Mouse (Mus musculus) erythroid progenitor cell, adult 5-6 weeks (primary cell): Measurements from ENCODE around the gene Htra1. TPM values are rescaled to one million over a fixed set of nuclear protein-coding genes. Genes with fewer than 3 reads are reported as not detected.

Experiments
- ATAC-seq: replicated peaks from 2 replicates; pipeline ENCODE4 v1.8.0; 2016; ENCODE audit warnings: moderate number of reproducible peaks, mild to moderate bottlenecking, moderate TSS enrichment, inconsistent platforms; ENCODE audit not compliant: poor library complexity, low FRiP score, severe bottlenecking
- total RNA-seq, 2 experiments: library from RNA; stranded (forward) in 1 of 2; stranded (reverse) in 1 of 2; fragments of 150-400 nt in 1 of 2; fragments of 186-747, 209-891 nt in 1 of 2; gene quantifications; 2 replicates each; pipeline versions ENCODE4 v1.2.3 to v1.2.4; 2015 to 2017; ENCODE audit warnings: low replicate concordance in 2 of 2

Htra1 gene
- total RNA-seq, 2 experiments from 2014 or later: not detected

DNA sequence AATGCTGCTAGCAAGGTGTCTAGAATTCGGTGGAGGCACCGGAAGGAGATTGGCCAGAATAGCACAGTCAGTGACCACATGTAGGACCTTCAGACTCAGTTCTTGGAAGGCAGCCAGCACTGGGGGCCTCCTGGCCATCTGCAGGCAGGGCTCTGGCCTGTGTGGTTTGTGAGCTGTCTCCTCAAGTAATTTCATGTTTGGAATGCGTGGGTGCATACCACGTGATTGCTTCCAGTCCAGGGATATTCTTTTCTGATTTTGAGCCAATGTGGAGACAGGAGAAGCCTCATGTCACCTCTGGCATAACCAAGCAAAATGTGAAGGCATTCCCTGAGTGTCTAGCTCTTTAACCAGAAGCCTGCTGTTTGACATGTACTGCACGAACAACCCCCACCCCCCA lies 28.8 kb downstream of the Htra1 start:
- no peak for ATAC-seq

- no peak for ATAC-seq
Observed at GRCm38 (mm10) chr7:130965396-130965795, 29.5 kb downstream of the Htra1 start.

DNA sequence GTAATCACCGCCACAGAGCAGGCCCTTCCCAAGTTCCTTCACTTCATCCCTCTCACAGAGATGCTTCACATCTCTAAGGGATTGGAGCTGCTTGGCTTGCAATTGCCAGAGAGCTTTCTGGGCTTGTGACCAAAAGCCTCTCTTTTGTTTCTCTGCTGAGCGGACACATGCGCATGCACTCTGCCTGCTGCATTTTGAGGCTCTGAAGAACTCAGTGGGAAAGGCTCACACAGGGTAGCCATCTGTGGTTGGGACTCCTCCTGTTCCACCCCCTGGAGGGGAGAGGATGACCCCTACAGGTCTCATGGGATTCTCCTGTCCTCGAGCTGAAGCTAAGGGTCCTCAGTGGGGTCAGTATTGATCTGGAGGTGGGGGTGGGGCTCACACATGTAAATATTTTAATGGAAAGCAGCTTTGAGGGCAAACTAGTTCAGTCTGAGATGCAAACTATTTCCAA lies 30.0 kb downstream of the Htra1 start:
- no peak for ATAC-seq

DNA sequence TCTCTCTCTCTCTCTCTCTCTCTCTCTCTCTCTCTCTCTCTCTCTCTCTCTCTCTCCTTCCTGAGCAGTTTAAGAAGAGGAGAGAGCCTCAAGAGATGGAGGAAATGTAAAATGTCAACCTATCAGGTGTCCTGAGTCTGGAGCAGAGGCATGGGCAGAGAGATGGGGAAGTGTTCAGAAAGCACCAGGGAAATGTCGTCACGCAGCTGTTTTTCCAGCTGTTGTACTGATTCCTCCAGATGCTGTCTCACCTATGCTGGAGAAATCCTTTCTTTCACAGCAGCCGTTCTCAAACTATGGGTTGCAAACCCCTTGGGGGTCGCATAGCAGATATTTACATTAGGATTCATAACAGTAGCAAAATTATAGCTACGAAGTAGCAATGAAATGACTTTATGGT lies 30.5 kb downstream of the Htra1 start:
- ATAC-seq: no peak

DNA sequence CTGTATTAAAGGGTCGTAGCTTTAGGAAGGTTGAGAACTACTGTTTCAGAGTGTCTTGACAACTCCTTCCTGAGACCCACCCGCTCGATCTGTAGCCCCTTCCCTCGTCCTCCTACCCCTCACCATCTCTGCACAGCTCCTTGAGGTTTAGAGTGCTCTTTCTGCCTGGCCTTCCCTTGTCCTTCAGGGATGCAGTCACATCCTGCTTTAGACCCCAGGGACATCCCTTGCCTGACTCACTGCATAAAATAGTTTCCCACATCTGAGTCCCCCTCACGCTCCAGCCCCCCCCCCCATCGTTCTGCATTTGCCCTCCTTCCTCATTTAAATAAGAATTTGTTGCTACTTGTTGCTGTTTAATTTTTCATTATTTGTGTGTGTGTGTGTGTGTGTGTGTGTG lies 31.0 kb downstream of the Htra1 start:
- no peak for ATAC-seq

DNA sequence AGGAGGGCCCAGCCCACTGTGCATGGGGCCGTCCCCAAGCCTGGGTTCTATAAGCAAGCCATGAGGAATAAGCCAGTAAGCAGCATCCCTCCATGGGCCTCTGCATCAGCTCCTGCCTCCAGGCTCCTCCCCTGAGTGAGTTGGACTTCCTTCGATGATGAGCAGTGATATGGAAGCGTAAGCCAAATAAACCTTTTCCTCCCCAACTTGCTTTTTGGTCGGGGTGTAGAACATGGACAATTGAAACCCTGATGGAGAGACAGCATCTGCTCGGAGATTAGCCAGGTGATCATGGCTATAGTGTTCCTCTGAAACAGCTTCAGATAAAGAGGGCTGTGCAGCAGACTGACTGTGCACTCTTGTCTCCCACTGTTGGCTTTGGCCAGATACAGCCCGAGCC lies 32.0 kb downstream of the Htra1 start:
- ATAC-seq: no peak

GRCm38 (mm10) chr7:130968537-130968936 lies 32.6 kb downstream of the Htra1 start:
- no peak for ATAC-seq

- no peak for ATAC-seq
Observed at GRCm38 (mm10) chr7:130969076-130969475, 33.2 kb downstream of the Htra1 start.

DNA sequence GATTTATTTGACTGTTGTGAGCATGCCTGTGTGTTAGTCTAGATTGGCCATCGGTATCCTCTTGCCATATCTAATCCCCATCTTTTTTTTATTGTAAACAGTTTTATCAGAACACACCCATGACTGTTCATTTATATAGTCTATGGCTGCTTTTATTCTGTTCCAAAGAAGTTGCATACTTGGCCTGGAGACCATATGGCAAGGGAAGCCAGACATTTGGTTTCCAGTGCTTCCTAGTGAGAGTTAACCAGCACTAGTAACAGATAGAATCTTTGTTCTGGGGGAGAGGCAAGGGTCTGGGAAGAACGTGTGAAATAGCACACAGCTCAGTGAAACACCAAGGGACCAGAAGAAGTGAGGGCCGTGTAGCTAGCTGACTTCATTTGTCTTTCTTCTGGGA lies 33.6 kb downstream of the Htra1 start:
- no peak for ATAC-seq

GRCm38 (mm10) chr7:130972767-130973166 lies 36.9 kb downstream of the Htra1 start:
- no peak for ATAC-seq

- no peak for ATAC-seq
Observed at GRCm38 (mm10) chr7:130976305-130976935, 40.5 kb downstream of the Htra1 start.

DNA sequence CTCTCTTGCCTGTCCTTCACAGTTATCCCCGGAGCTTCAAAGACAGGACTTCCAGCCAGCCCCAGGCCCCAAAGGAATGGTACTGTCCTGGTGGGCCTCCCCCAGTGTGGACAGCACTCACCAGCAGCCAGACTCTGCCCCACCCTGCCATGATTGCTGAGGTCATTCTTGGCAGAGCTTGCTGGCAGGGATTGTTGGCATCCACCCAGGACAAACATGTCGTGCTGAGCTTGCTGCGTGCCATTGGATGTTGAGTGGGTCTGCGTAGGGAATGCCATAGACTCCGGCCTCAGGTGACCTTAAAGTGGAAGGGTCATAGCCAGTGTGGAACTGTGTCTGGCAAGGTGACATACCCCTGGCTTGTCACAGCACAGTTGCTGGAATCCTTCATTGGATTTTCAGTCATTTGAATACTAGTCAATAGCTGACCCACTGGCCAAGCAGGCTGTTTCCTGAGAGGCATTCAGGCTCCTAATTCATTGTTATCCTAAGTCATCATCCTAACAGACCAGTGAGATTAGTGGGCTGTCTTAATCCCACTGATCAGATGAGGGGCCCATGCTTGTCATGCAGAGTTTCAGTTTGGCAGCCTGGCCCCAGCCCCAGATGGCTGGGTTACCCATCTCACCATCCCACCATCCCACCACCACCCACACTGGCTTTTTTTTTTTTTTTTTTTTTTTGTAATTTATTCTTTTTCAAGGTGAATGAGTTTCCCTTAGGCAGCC lies 42.0 kb downstream of the Htra1 start:
- no peak for ATAC-seq

DNA sequence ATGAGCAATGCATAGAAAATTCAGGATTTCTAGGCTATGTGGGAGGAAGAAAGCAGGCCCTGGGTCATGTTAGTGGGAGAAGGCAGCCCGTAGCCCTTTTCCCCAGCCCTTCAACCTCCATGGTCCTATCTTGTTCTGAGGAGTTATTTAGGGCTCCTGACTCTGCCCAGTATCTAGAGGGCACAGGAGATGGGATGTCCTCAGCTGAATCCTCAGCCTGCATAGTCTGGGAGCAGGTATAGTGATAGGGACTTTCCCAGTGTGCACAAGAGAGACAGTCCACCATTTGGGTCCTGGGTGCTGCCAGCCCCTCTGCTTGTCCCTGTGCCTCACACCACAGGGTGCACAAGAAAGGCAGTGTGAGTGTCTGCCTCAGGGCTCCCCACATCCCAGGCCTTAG lies 42.6 kb downstream of the Htra1 start:
- ATAC-seq: no peak

- ATAC-seq: no peak
Observed at GRCm38 (mm10) chr7:130980130-130980529, 44.2 kb downstream of the Htra1 start.

GRCm38 (mm10) chr7:130982371-130982770 lies 46.5 kb downstream of the Htra1 start:
- ATAC-seq: no peak

GRCm38 (mm10) chr7:130982881-130983280 lies 47.0 kb downstream of the Htra1 start:
- no peak for ATAC-seq

DNA sequence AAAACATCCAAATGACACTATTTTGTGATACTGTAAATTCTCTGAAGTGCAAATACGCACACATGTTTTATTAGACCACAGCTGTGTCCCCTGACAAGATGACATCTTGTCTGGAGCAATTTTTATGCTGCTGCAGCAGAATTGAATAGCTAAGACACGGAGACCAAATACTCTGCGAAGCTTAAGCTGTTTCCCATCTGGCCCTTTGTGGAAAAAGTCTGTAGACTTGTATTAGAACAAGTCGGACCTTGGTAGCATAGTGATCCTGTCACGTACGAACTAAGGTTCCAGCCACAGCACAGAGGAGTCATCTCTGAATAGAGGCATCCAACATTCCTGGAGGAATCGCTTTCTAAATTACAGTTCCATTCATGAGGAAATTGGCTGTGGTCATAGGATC lies 48.4 kb downstream of the Htra1 start:
- no peak for ATAC-seq

DNA sequence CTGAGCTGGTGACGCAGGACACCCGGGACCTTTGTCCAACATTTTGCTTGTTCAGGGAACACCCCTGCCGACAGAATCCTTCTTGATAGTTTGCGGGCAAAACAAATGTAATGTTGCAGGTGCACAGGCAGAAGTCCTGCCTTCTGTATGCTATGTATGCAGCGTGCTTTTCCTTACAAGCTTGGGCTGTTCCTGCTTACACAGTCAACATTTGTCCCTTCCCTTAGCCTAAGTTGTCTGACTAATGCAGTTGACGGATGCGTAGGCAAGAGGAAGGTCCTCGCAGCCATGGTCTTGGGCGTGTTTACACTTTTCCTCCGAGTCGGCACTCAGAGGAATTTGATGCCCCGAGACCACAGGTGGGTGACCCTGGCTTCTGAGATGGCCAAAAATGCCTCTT lies 49.3 kb downstream of the Htra1 start:
- ATAC-seq: no peak

DNA sequence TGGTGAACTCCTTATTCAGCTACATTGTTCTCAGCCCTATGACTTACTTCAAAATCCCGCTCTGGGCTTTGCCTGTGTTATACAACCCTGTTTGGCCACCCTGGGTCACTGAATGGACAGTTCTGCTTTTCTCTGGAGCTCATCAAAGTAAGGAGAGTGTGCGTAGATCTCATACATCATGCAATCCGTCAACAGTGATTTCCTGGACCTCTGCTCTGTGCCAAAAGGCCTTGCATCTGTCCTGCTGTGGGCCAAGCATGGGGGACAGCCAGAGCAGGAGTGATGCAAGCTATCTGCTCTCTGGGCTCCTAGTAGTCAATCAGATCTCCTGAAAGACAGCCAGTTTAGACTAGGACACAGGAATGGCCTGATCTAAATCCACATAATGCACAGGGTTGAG lies 49.8 kb downstream of the Htra1 start:
- ATAC-seq: no peak

GRCm38 (mm10) chr7:130988146-130988545 lies 52.2 kb downstream of the Htra1 start:
- ATAC-seq: no peak

DNA sequence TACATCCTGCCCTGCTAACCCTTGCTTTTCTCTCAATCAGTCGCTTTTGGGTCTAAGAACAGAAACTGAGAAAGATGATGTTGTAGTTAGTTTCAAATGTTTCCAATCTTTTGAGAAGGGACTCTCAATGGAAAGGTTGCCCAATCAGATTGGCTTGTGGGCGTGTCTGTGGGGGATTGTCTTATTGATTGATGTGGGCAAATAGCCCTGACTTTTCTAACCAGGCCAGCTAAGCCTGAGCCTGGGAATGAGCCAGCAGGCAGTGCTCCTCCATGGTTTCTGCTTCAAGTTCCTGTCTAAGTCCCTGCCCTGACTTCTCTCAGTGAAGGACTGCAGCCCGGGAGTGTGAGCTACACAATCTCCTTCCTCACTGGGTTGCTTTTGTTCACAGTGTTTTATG lies 53.5 kb downstream of the Htra1 start:
- ATAC-seq: no peak
